Mouse (Mus musculus): ENCODE measurements around the gene Wdfy1.
A peak's percentile ranks its signal among the peaks of the same experiment; 100 is the strongest.

The Wdfy1 gene

DNA sequence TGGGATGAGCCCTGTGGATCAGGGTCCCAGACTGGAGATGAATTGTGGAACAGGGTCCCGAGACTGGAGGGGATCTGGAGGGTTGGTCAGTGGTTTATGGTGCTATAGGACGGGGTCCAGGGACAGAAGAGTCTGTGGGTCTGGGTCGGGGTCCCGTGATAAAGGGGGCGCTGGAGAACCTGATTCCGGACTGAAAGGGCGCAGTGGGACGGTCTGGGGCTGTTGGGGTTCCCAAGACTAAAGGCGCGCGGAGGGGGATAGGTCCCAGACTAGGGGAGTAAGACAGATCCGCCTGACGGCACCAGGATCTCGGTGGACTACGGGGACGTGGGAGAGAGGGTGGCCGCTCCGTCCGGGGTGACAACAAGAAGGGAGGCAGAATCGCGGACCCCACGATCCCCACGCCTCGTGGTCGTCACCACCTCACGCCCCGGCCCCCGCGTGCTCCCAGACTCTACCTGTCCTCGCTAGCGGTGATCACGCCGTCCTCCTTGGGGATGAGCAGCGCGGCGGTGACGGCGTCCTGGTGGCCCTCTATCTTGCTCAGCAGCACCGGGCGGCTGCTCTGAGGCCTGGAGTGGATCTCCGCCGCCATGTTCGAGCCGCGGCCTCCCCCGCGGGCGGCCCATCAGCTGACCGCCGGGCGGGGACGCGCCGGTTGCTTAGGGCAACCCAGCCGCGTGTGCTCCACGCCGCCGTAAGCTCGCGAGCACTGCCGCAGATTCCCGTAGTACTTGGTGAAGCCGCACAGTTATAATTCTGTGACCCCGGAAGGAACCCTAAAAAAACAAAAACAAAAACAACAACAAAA is 14.6 kb downstream of the Wdfy1 start:
- DNase-seq (ENCODE audit: low read depth, low spot score) = peak; percentile 61

GRCm38 (mm10) chr1:79760656-79761055 is 15.3 kb downstream of the Wdfy1 start:
- no peak for DNase-seq (ENCODE audit: low read depth, low spot score)

- no peak for DNase-seq (ENCODE audit: low read depth, low spot score)
Observed at GRCm38 (mm10) chr1:79759436-79759972, 16.4 kb downstream of the Wdfy1 start.

- no peak for DNase-seq (ENCODE audit: low read depth, low spot score)
Observed at GRCm38 (mm10) chr1:79759006-79759405, 16.9 kb downstream of the Wdfy1 start.

DNA sequence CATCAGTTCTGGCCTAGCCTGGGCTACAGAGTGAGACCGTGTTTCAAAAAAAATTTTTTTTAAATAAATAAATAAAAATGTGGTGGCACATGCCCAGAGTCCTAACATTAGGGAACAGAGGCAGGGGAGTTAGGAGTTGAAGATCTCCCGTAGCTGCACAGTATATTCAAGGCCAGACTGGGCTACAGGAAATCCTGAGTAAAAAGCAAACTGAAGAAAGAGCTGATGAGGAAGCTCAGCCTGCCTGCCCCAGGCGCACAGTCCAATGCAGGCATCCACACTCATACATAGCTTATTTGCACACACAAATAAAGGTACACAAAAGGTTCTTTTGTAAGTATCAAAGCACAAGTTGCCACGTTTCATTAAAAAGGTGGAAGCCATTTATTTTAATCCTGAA is 18.3 kb downstream of the Wdfy1 start:
- DNase-seq (ENCODE audit: low read depth, low spot score) = no peak

DNA sequence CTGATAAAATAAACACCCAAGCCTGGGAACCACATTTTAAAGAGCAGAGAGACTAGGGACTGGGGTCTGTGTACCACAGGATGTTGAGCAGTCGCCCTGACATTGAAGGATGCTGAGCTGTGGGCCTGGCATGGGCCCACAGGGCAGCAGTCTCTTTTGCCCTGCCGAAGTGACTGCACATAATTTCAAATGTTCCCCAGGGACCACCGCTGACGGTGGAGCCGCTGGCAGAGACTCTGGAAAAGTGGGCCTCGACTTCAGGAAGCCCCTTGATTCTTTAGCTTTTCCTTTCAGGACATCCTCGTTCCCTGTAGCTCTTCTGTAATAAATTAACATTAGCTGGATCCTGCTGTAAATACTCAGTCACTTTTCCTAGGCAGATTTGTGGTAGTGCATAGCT is 18.8 kb downstream of the Wdfy1 start:
- no peak for DNase-seq (ENCODE audit: low read depth, low spot score)

- DNase-seq (ENCODE audit: low read depth, low spot score) = no peak
Observed at GRCm38 (mm10) chr1:79756417-79756816, 19.5 kb downstream of the Wdfy1 start.

DNA sequence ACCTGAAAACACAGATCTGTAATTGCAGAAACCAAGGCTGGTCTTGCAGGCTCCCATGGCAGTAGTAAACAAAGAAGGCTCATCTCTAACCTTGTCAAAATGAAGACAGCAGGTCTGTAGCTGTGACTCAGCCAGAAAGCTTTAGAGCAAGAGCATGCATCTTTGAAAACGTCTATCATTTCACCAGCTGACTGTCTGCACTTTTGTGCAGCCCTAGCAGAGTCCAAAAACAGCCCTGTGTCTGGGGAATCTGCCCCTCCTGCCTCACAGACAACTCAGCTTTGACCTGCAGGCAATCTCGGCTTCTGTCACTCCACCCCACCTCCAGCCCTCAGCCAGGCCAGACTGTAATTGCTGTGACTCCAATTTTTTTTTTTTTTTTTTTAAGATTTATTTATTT is 20.6 kb downstream of the Wdfy1 start:
- no peak for DNase-seq (ENCODE audit: low read depth, low spot score)

- DNase-seq (ENCODE audit: low read depth, low spot score) = no peak
Observed at GRCm38 (mm10) chr1:79754936-79755335, 21.0 kb downstream of the Wdfy1 start.

DNA sequence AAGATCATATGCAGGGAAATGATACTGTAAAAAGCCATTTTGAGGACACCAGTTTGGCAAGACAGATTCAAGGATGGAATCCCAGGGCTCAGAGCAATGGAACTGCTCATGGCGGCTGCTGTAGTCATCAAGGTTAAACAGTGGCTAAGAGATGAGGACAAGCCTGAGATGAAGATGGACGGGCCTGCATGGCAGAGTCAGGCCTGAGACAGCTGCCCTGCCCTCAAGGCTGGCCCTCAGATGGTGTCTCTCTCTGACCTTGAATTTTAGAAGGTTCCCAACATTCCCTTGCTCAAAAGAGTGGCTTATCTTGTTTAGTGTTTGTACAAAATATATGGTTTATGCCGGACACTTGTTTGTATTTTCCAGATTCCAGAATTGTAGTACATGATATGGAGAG is 22.5 kb downstream of the Wdfy1 start:
- no peak for DNase-seq (ENCODE audit: low read depth, low spot score)

DNA sequence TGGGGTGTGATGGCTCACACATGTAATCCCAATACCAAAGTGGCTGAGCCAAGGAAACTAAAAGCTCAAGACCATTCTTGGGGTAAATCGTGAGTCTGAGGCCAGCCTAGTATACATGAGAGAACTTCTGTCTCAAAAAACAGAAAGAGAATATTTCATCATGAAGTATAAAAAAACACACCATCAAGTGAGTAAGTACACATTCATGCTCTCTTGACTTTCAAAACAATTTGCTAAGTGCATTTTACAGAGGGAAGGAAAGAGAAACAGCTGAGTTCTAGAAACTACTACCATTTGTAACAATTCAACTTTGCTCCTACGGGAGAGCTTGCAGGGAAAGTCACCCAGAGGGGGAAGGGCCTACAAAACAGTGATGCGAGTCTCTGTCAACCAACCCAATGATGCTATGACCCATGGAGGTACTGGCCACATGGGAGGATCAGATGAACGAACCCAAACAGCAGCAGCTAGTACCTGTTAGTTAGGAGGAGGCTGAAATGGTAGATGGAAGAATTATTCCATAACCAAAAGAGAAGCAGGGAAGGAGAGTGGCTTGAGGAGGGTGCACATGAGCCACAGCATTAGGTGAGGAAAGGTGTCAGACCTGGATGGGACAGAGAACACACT is 23.1 kb downstream of the Wdfy1 start:
- DNase-seq (ENCODE audit: low read depth, low spot score) = no peak

DNA sequence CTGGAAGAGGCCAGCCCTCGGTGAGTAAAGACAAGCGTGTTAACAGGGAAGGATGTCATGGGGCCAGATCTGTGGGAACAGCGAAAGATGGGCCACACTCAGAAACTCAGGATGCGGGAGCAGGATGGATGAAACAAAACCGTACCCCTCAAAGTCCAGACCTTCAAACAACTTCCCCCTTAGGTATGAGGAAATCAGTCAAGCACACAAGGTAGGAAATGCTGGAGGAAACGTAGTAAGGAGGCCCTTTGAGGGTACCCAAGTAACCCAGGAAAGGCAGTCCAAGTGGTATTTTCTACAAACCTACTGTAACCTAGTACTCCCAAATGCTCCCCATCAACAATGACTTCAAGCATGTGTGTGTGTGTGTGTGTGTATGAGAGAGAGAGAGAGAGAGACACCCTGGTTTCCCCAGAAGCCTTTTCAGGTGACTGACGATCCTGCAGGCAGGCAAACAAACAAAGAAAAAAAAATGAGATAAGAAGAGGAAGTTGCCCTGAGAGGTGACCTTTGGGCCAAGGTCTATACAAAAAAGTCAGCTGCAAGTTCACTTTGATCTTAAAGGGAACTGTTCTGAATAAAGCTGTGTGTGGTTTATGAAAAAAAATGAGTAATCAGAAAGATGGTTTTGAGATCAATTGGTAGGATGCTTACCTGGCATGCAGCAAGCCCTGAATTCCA is 23.8 kb downstream of the Wdfy1 start:
- DNase-seq (ENCODE audit: low read depth, low spot score) = no peak

- no peak for DNase-seq (ENCODE audit: low read depth, low spot score)
Observed at GRCm38 (mm10) chr1:79751186-79751585, 24.8 kb downstream of the Wdfy1 start.

GRCm38 (mm10) chr1:79746056-79746455 is 29.9 kb downstream of the Wdfy1 start:
- DNase-seq (ENCODE audit: low read depth, low spot score) = no peak

DNA sequence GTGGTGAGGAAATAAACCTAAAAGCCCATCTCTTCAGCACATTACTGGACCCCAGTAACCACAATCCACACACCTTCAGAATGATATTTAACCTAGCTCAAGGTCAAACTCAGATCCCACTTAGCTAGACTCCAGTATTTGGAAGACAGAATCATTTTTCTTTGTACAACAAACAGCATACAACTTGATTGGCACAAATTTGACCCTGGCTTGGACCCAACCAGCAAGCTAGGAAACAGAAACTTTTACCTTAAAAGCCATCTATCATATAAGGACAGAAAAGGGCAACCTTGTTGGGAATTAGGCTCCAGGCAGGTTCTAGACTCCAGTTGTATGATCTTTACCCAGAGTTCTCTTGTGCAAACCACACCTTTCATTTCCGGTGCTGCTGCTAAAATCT is 32.6 kb downstream of the Wdfy1 start:
- DNase-seq (ENCODE audit: low read depth, low spot score) = no peak

GRCm38 (mm10) chr1:79742949-79743348 is 33.0 kb downstream of the Wdfy1 start:
- DNase-seq (ENCODE audit: low read depth, low spot score) = no peak

DNA sequence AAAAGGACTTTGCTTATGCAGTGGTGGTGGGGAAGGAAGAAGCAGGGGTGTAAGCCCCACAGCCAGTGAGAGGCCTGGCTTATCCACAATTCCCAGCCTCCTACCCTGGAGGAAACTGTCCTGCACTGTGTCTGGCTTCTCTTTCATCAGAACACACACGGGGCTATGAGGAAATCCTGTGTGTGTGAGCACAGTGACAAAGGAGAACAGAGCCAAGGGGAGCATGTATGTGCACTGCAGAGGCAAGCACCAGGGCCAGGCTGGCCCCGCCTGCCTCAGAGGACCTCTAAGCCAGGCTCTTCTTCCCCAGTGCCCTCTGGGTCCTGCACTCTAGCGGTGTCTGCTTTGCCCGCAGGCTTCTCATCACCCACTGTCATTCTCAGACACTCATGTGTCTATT is 34.9 kb downstream of the Wdfy1 start:
- no peak for DNase-seq (ENCODE audit: low read depth, low spot score)

- DNase-seq (ENCODE audit: low read depth, low spot score) = no peak
Observed at GRCm38 (mm10) chr1:79739726-79740125, 36.2 kb downstream of the Wdfy1 start.

- no peak for DNase-seq (ENCODE audit: low read depth, low spot score)
Observed at GRCm38 (mm10) chr1:79736408-79736807, 39.5 kb downstream of the Wdfy1 start.

DNA sequence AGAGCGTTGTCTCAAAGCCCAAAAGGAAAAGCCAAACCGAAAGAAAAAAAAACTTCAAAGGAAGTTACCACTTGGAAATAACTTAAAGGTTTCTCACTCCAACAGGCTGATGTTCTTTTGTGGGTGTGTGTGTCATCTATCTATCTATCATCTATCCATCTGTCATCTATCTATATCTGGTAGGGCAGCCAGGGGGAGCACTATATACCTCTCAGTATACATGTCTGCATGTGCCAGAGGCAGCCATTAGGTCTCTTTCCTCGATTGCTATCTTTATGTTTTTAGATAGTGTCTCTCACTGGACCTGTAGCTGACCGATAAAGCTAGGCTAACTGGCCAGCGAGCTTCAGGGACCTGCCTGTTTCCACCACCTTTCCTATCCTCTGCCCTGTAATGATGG is 41.1 kb downstream of the Wdfy1 start:
- no peak for DNase-seq (ENCODE audit: low read depth, low spot score)

DNA sequence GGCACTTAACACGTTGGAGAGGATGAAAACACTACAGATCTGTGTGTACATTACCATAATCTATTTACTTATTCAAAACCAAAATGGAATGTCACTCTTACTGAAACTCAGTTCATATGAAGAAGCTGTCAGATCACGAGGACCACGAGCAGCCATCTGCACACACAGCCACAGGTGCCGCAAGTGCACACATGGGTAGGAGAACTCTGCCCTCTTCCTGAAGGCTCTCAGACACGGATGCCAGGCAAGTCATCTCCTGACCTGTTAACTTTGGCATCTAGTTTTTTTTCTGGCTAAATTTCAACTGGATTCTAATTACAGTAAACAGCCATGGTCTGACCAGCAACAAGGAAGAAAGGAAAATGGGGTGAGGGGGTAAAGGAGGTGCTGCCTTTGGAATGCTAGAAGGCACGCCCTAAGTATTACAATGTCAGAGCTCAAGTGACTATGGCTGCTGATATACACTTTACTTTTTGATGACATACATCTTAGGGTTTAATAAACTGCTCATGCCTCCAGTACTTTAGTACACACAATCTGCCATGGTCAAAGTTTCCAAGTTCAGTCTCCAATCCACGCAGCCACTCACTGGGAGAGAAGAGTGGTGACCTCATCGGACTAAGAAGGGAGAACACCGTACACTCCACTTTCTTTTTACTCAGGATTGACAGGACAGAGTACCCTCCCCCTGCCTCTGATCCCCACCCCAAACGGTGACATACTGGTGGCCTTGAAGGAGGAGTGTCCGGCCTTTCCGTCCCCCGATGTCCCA is 61.6 kb downstream of the Wdfy1 start:
- no peak for DNase-seq (ENCODE audit: low read depth, low spot score)

- DNase-seq (ENCODE audit: low read depth, low spot score) = no peak
Observed at GRCm38 (mm10) chr1:79713081-79713480, 62.9 kb downstream of the Wdfy1 start.

All from c-Kit-negative CD71-positive TER-119-positive erythroid progenitor cells, embryonic 14.5 days (primary cell).